Comparison of ENCODE assay signal across 8 mouse cellular contexts in the genomic region with DNA sequence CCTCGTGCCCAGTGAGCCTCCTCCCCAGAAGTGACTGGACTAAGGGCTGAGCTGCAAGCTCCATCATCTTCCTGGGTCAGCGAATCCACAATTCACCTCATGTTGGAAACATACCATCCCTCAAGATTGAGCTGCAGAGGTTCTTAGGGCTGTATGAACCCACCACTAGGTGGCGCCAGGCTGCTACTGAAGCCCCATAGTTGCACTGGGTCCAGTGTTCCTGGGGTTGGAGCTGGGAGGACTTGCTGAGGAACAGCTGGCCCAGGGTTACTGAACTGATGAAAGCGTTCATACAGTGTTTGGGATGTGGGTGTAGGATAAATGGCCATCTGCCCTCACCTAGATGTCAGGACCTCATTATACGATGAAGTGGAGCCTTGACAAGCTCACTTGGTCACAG. TPM values are rescaled to one million over a fixed set of nuclear protein-coding genes. Genes with fewer than 3 reads are reported as not detected.
DNase-seq lines count a peak whose midpoint lies in the region; ATAC-seq and TF ChIP-seq lines count a peak whose summit lies in the region.

No protein-coding gene starts in this region.

- in situ Hi-C loops in ES-E14 (cut with MboI; ENCODE audit: low sequenced_read_pairs in 2 of 2, unreplicated experiment in 2 of 2): no loop called here

- ATAC-seq in frontal cortex, adult (ENCODE audit: low TSS enrichment): peak; percentile 56
- peak; percentile 52; the same call in 1 of the 2 replicates for ATAC-seq in liver, embryonic 16.5 days (ENCODE audit: low read depth)

- H3K4me1 ChIP-seq in ES-E14 (ENCODE audit: control insufficient read depth in 2 of 2, insufficient read depth in 2 of 2, low read length in 2 of 2, poor library complexity in 1 of 2): no peaks in the 10 kb centered on the region
- H3K4me1 ChIP-seq in kidney, adult 2 months (ENCODE audit: control insufficient read depth, insufficient read depth, low read length): no peaks in the 10 kb centered on the region
- no peaks in the 10 kb centered on the region for H3K4me1 ChIP-seq in liver, embryonic 16.5 days (ENCODE audit: control insufficient read depth, low read depth, low read length)

- TF ChIP-seq POLR2A in kidney, adult 2 months (IDR thresholded peaks at IDR 0.05; ENCODE audit: low read depth, low read length): no peak

- H3K4me2 ChIP-seq in liver, embryonic 16.5 days (ENCODE audit: low read depth, low read length): no peak overlapping the region

- H3K27me3 ChIP-seq in kidney, adult 2 months (replicated peaks; ENCODE audit: control insufficient read depth, insufficient read depth, low read length): no peaks in the 10 kb centered on the region
- H3K27me3 ChIP-seq in liver, embryonic 16.5 days (ENCODE audit: control insufficient read depth, insufficient read depth, low read depth, low read length): no peaks in the 10 kb centered on the region

- peak; percentile 88 for TF ChIP-seq CTCF in kidney, adult 2 months (conservative IDR thresholded peaks at IDR 0.05; ENCODE audit: insufficient read depth, insufficient read length, low read depth, low read length)

- WGBS in kidney, adult 2 months: 43% methylated on average over 5 of the region's 5 CpGs
- 28% methylated on average over 5 of the region's 5 CpGs for WGBS in liver, embryonic 16.5 days (ENCODE audit: insufficient replicate concordance)

- peaks cover 2% of the 10 kb centered on the region; the same call in 1 of the 2 replicates for H3K36me3 ChIP-seq in ES-E14 (ENCODE audit: control insufficient read depth, insufficient read depth, low read length, poor library complexity, severe bottlenecking)
- H3K36me3 ChIP-seq in kidney, adult 2 months (ENCODE audit: control insufficient read depth, insufficient read depth, low read length): no peaks in the 10 kb centered on the region
- H3K36me3 ChIP-seq in liver, embryonic 16.5 days (ENCODE audit: control insufficient read depth, insufficient read depth): peaks cover 8% of the 10 kb centered on the region

- H3K27ac ChIP-seq in ES-E14 (ENCODE audit: insufficient read depth, low read depth, low read length, poor library complexity, severe bottlenecking): no peak overlapping the region
- no peak overlapping the region for H3K27ac ChIP-seq in kidney, adult 2 months (ENCODE audit: insufficient read depth, low read depth, low read length)
- no peak overlapping the region for H3K27ac ChIP-seq in liver, embryonic 16.5 days (ENCODE audit: low read length)

- no peak overlapping the region for H3K4me3 ChIP-seq in ES-E14 (ENCODE audit: insufficient read depth in 1 of 2, low read depth in 1 of 2, low read length in 2 of 2, poor library complexity in 1 of 2, severe bottlenecking in 1 of 2)
- no peak overlapping the region for H3K4me3 ChIP-seq in kidney, adult 2 months (ENCODE audit: insufficient read depth, low read depth, low read length)
- H3K4me3 ChIP-seq in liver, embryonic 16.5 days (ENCODE audit: low read depth, low read length): no peak overlapping the region

- no peaks in the 10 kb centered on the region for H3K9me3 ChIP-seq in ES-E14 (ENCODE audit: control insufficient read depth, insufficient read depth, low read depth, low read length)
- H3K9me3 ChIP-seq in liver, embryonic 16.5 days (replicated peaks; ENCODE audit: control insufficient read depth, low read length): no peaks in the 10 kb centered on the region

- DNase-seq in 3T3-L1 (ENCODE audit: low read depth, low spot score): peak; percentile 85
- peak; percentile 51 for DNase-seq in ES-E14 (ENCODE audit: low read depth, low spot score)
- peak; percentile 72 for DNase-seq in cerebellum, adult 8-10 months
- peak; percentile 70 for DNase-seq in kidney, adult 2 months
- peak; percentile 40 for DNase-seq in retina, adult 2 months (ENCODE audit: low read depth, low spot score)
- DNase-seq in thymus, postnatal 25 days: peak; percentile 67

- H3K9ac ChIP-seq in ES-E14 (ENCODE audit: insufficient read depth, low read depth, low read length, poor library complexity, severe bottlenecking): no peak overlapping the region
- no peak overlapping the region for H3K9ac ChIP-seq in liver, embryonic 16.5 days (ENCODE audit: low read depth, low read length)

TF ChIP-seq in ES-E14, 5 proteins besides CTCF, POLR2A, EP300 and RAD21:
- TF ChIP-seq MAFK (IDR thresholded peaks at IDR 0.05; ENCODE audit: insufficient read depth, low read depth, low read length) (no peak), ZC3H11A (IDR thresholded peaks at IDR 0.05; ENCODE audit: borderline replicate concordance, low read depth, low read length) (peak; percentile 20; the same call in 1 of the 2 replicates)
TF ChIP-seq in ES-E14: peak in this region for 1.

RNA-seq across cellular contexts. Expression of gene Cacfd1, which starts 8.1 kb away (rescaled TPM):
- 9.2 and 11.6 TPM in 2 replicates for total RNA-seq in ES-E14 (2012; rRNA removed)
- polyA plus RNA-seq in kidney, adult 2 months (2012; rRNA removed): 70.2 and 72.7 TPM in 2 replicates
- polyA plus RNA-seq in liver, embryonic 16.5 days (2015; fragmentation: Nextera tagmentation; extraction: Ambion mirVana): 13.7 and 14.3 TPM in 2 replicates

RNA-seq across cellular contexts. Expression of gene Slc2a6, which starts 10.0 kb away (rescaled TPM):
- 1.2 and 2.4 TPM in 2 replicates for total RNA-seq in ES-E14 (2012; rRNA removed)
- 1.5 and 1.8 TPM in 2 replicates for polyA plus RNA-seq in kidney, adult 2 months (2012; rRNA removed)
- polyA plus RNA-seq in liver, embryonic 16.5 days (2015; fragmentation: Nextera tagmentation; extraction: Ambion mirVana): 0.32 and 0.40 TPM in 2 replicates

RNA-seq across cellular contexts. Expression of gene Adamts13, which starts 44.6 kb away (rescaled TPM):
- 0.05 TPM in 1 of 2 replicates, not detected in the other for total RNA-seq in ES-E14 (2012; rRNA removed)
- polyA plus RNA-seq in kidney, adult 2 months (2012; rRNA removed): 0.77 and 0.94 TPM in 2 replicates
- 1.8 and 2.0 TPM in 2 replicates for polyA plus RNA-seq in liver, embryonic 16.5 days (2015; fragmentation: Nextera tagmentation; extraction: Ambion mirVana)

RNA-seq across cellular contexts. Expression of gene Rexo4, which starts 53.6 kb away (rescaled TPM):
- 56.7 and 57.6 TPM in 2 replicates for total RNA-seq in ES-E14 (2012; rRNA removed)
- 16.0 and 19.2 TPM in 2 replicates for polyA plus RNA-seq in kidney, adult 2 months (2012; rRNA removed)
- polyA plus RNA-seq in liver, embryonic 16.5 days (2015; fragmentation: Nextera tagmentation; extraction: Ambion mirVana): 16.7 and 17.5 TPM in 2 replicates

RNA-seq across cellular contexts. Expression of gene Mymk, which starts 54.2 kb away (rescaled TPM):
- total RNA-seq in ES-E14 (2012; rRNA removed): not detected in 2 replicates
- polyA plus RNA-seq in kidney, adult 2 months (2012; rRNA removed): 0.09 and 0.16 TPM in 2 replicates
- 0.90 and 2.8 TPM in 2 replicates for polyA plus RNA-seq in liver, embryonic 16.5 days (2015; fragmentation: Nextera tagmentation; extraction: Ambion mirVana)
